Mouse (Mus musculus) T-helper 2 cell (primary cell): Measurements from ENCODE around the gene Eno3.

Experiments used
- in situ Hi-C: fragments of 300-600 bp; cut with MboI, MseI; formaldehyde crosslinking; loops from one replicate; pipeline ENCODE4 v1.15.1; 2025; ENCODE audit warnings: high pct_unique_total_duplicates

Eno3 gene

GRCm38 (mm10) chr11:70643051-70643450 lies 14.0 kb upstream of the Eno3 start:
- in situ Hi-C loops = no loop called here

- in situ Hi-C loops = no loop called here
Observed at GRCm38 (mm10) chr11:70644564-70645103, 12.4 kb upstream of the Eno3 start.

GRCm38 (mm10) chr11:70645461-70646258 lies 11.3 kb upstream of the Eno3 start:
- in situ Hi-C loops = no loop called here

GRCm38 (mm10) chr11:70646259-70646555 lies 10.8 kb upstream of the Eno3 start:
- in situ Hi-C loops = no loop called here

- in situ Hi-C loops = no loop called here
Observed at GRCm38 (mm10) chr11:70646691-70647650, 10.0 kb upstream of the Eno3 start, which contains the start of the genes Rnf167 and Slc25a11. TSS of gene Rnf167 (plus strand) at chr11:70647235. TSS of gene Slc25a11 (minus strand) at chr11:70647479.

GRCm38 (mm10) chr11:70647716-70648420 lies 9.1 kb upstream of the Eno3 start:
- in situ Hi-C loops = no loop called here

- in situ Hi-C loops = no loop called here
Observed at GRCm38 (mm10) chr11:70648512-70648911, 8.5 kb upstream of the Eno3 start.

GRCm38 (mm10) chr11:70649185-70649734 lies 7.7 kb upstream of the Eno3 start:
- in situ Hi-C loops = no loop called here

- in situ Hi-C loops = loop anchor here (25.0 kb wide), 2 partner anchors 888 to 1238 kb away; partner anchors contain the start of genes Kdm6b, Polr2a, Slc35g3 and Zbtb4
Observed at GRCm38 (mm10) chr11:70650322-70651175, 6.5 kb upstream of the Eno3 start.

GRCm38 (mm10) chr11:70651391-70651790 lies 5.6 kb upstream of the Eno3 start:
- in situ Hi-C loops = loop anchor here (25.0 kb wide), 2 partner anchors 889 to 1239 kb away; partner anchors contain the start of genes Kdm6b, Polr2a, Slc35g3 and Zbtb4

- in situ Hi-C loops = loop anchor here (25.0 kb wide), 2 partner anchors 890 to 1240 kb away; partner anchors contain the start of genes Kdm6b, Polr2a, Slc35g3 and Zbtb4
Observed at GRCm38 (mm10) chr11:70652029-70652883, 4.7 kb upstream of the Eno3 start.

GRCm38 (mm10) chr11:70652884-70653344 lies 4.1 kb upstream of the Eno3 start:
- in situ Hi-C loops = loop anchor here (25.0 kb wide), 2 partner anchors 891 to 1241 kb away; partner anchors contain the start of genes Kdm6b, Polr2a, Slc35g3 and Zbtb4

- in situ Hi-C loops = loop anchor here (25.0 kb wide), 2 partner anchors 891 to 1241 kb away; partner anchors contain the start of genes Kdm6b, Polr2a, Slc35g3 and Zbtb4
Observed at GRCm38 (mm10) chr11:70653345-70654197, 3.4 kb upstream of the Eno3 start.

- in situ Hi-C loops = loop anchor here (25.0 kb wide), 2 partner anchors 892 to 1242 kb away; partner anchors contain the start of genes Kdm6b, Polr2a, Slc35g3 and Zbtb4
Observed at GRCm38 (mm10) chr11:70654198-70654922, 2.6 kb upstream of the Eno3 start, which contains the start of gene Pfn1. TSS of gene Pfn1 (minus strand) at chr11:70654644.

- in situ Hi-C loops = loop anchor here (25.0 kb wide), 2 partner anchors 893 to 1243 kb away; partner anchors contain the start of genes Kdm6b, Polr2a, Slc35g3 and Zbtb4
Observed at GRCm38 (mm10) chr11:70654923-70655570, 2.0 kb upstream of the Eno3 start.
